Mouse (Mus musculus) embryonic facial prominence, embryonic 13.5 days (tissue): ENCODE measurements at regions not wholly inside any gene's neighbourhood (a gene's known extent, or its start where the extent isn't known, plus 50 kb on each side); places are given as distances from the start of the nearest gene placed in this dataset.

Experiments used
- ATAC-seq: fragments of 200-750 bp; cut with Nextera tagmentation; 2 replicates; pipeline ENCODE4 v1.8.0; 2017; ENCODE audit warnings: low read depth; ENCODE audit not compliant: insufficient number of reproducible peaks, insufficient read depth, low FRiP score, low TSS enrichment
- H3K27ac ChIP-seq: fragments of 300-500 bp; sonication (generic); 2 replicates; pipeline ENCODE4 v1.5.1; 2015; ENCODE audit warnings: moderate library complexity, mild to moderate bottlenecking, inconsistent platforms
- H3K27me3 ChIP-seq: fragments of 300-500 bp; sonication (generic); 2 replicates; pipeline ENCODE4 v1.6.1; 2015; ENCODE audit warnings: mild to moderate bottlenecking, inconsistent platforms
- H3K36me3 ChIP-seq: fragments of 300-500 bp; sonication (generic); 2 replicates; pipeline ENCODE4 v1.6.1; 2015; ENCODE audit warnings: mild to moderate bottlenecking, inconsistent platforms
- H3K4me1 ChIP-seq: fragments of 300-500 bp; sonication (generic); 2 replicates; pipeline ENCODE4 v1.6.1; 2015; ENCODE audit warnings: inconsistent platforms
- H3K4me2 ChIP-seq: fragments of 300-500 bp; sonication (generic); 2 replicates; pipeline ENCODE4 v1.6.1; 2015; ENCODE audit warnings: moderate library complexity, mild to moderate bottlenecking, inconsistent platforms
- H3K4me3 ChIP-seq: fragments of 300-500 bp; sonication (generic); 2 replicates; pipeline ENCODE4 v1.5.1; 2015; ENCODE audit warnings: mild to moderate bottlenecking, inconsistent platforms
- H3K9ac ChIP-seq: fragments of 300-500 bp; sonication (generic); 2 replicates; pipeline ENCODE4 v1.6.1; 2015; ENCODE audit warnings: mild to moderate bottlenecking, inconsistent platforms
- H3K9me3 ChIP-seq: fragments of 300-500 bp; sonication (generic); 2 replicates; pipeline ENCODE4 v1.6.1; 2016; ENCODE audit warnings: inconsistent platforms
- WGBS: fragments of 180-500 bp; shearing (Covaris S2); methylation state at CpG from one replicate; pipeline ENCODE4 v1.1.7; 2015; ENCODE audit warnings: mixed read lengths; 5-methylcytosine and 5-hydroxymethylcytosine counted together
- microRNA counts: library from miRNA; unstranded; fragments of <30 nt; microRNA quantifications from one replicate; lab custom pipeline; 2016
- microRNA-seq: library from miRNA; unstranded; fragments of <30 nt; microRNA quantifications from one replicate; pipeline ENCODE4, GENCODE M21; 2016

GRCm38 (mm10) chr1:193421820-193422219 lies 51.7 kb upstream of the Camk1g start:
- ATAC-seq, result no peak
- H3K9me3 ChIP-seq, result no peaks in the 10 kb centered on the region
- 89% methylated on average over 1 of the region's 1 CpGs for WGBS
- H3K4me2 ChIP-seq, result no peak overlapping the region
- peaks cover 29% of the 10 kb centered on the region for H3K4me1 ChIP-seq
- no peak overlapping the region for H3K27ac ChIP-seq
- no peak overlapping the region for H3K4me3 ChIP-seq
- no peak overlapping the region for H3K9ac ChIP-seq
- peaks cover 20% of the 10 kb centered on the region for H3K27me3 ChIP-seq
- H3K36me3 ChIP-seq, result no peaks in the 10 kb centered on the region

- Histone ChIP-seq H3K4me1 (peaks cover 29% of the 10 kb centered on the region), H3K36me3 (no peaks in the 10 kb centered on the region), H3K9me3 (no peaks in the 10 kb centered on the region), H3K9ac (no peak overlapping the region), H3K4me2 (no peak overlapping the region), H3K4me3 (no peak overlapping the region), H3K27me3 (peaks cover 20% of the 10 kb centered on the region), H3K27ac (no peak overlapping the region)
- no peak for ATAC-seq
Observed at GRCm38 (mm10) chr1:193421414-193421813, 51.3 kb upstream of the Camk1g start.

MicroRNA genes in the stretch of these regions (microRNA counts, 519-probe panel; counts per million panel counts)
- microRNA mmu-miR-205 (lab: Ali Mortazavi, UCI), result 6,263 counts per million, percentile 99 among the panel's probes with 10 or more counts

Small RNA genes lying in the stretch of these regions (microRNA-seq; reads per million reads assigned to microRNA genes)
- 15,292 reads per million, percentile 95 among the genes with 10 or more reads in this experiment for gene Mir205
